Mouse (Mus musculus) mouse trophoblast stem cell (cell line): ENCODE results near the gene Ttll3.

Source experiments
- in situ Hi-C, 2 experiments: fragments of 300-500 bp; cut with MseI, MboI; formaldehyde crosslinking; loops; 2 replicates in 1 of 2; 3 replicates in 1 of 2; pipeline ENCODE4 v1.15.1; 2025

Gene Ttll3

GRCm38 (mm10) chr6:113451839-113452238, 62.8 kb downstream of the Ttll3 start:
- in situ Hi-C loops = no loop called here

GRCm38 (mm10) chr6:113455007-113455406, 65.9 kb downstream of the Ttll3 start:
- in situ Hi-C loops = no loop called here

- in situ Hi-C loops = no loop called here
Measured at GRCm38 (mm10) chr6:113457952-113458534, 69.0 kb downstream of the Ttll3 start, which contains the start of gene Il17re. Gene Il17re (plus strand): TSS chr6:113458484.

GRCm38 (mm10) chr6:113458635-113459034, 69.6 kb downstream of the Ttll3 start:
- in situ Hi-C loops = no loop called here

DNA sequence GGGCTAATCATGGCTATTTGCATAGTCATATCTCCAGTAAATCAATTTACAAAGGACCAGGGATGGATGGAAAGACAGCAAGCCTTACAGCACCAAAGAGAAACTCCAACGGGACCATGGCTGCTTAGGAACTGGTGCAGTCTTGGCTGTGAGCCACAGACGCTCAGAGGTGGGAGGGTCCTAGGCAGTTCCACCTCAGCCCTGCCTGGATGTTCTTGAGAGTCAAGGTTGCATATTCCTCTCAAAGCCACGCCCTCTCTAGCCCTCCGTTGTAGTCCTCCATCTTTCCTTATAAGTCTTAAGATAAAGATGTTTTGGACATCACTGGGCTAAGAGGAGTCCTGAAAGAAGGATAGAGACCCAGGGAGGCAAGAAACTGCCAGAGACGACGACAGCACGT, 75.0 kb downstream of the Ttll3 start:
- in situ Hi-C loops = no loop called here
